Mouse (Mus musculus) E14TG2a.4 (cell line): Measurements from ENCODE around the gene Dnajb9.
"Not testable (repeated sequence)": the region's sequence is repeated elsewhere in the genome, so short reads cannot be mapped to it uniquely, and the experiment has no call there.

Experiments
- CTCF ChIP-seq: conservative IDR thresholded peaks from 2 replicates; pipeline ENCODE4 v1.5.1; 2014; ENCODE audit warnings: low read length
- POU5F1 ChIP-seq: IDR thresholded peaks from 2 replicates; pipeline ENCODE4 v1.6.1; 2014; ENCODE audit warnings: low read length, borderline replicate concordance

DNA sequence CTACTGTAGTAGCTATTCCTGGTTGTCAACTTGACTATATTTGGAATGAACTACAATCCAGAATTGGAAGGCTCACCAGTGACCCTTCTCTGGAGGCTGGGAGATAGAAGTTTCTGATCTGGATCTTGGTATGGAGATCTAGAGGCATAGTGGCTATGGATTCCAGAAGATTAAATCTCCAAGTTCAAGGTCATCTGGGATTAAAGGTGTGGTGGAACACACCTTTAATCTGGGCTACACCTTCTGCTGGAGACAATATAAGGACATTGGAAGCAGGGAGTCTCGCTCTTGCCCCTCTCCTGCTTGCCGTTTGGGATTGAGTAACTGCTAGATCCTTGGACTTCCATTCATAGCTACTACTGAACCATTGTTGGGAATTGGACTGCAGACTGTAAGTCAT, 10.9 kb upstream of the Dnajb9 start, which contains the start of gene Pnpla8:
- not testable (repeated sequence) for TF ChIP-seq CTCF, POU5F1
